Mouse (Mus musculus) liver, embryonic 14.5 days (tissue): ENCODE measurements around the gene Cope. TPM values are rescaled to one million over a fixed set of nuclear protein-coding genes. Genes with fewer than 3 reads are reported as not detected.
A peak's percentile ranks its signal among the peaks of the same experiment; 100 is the strongest.

Experiments used
- ATAC-seq: fragments of 200-750 bp; cut with Nextera tagmentation; 2 replicates; pipeline ENCODE4 v1.8.0; 2017; ENCODE audit warnings: moderate number of reproducible peaks, mild to moderate bottlenecking, moderate library complexity; ENCODE audit not compliant: insufficient read depth
- DNase-seq, 3 experiments: peaks; one replicate each; pipeline ENCODE4 v3.0.0-alpha.2; 2012 to 2013; ENCODE audit warnings: low read depth in 3 of 3, low spot score in 3 of 3
- H3K27ac ChIP-seq: fragments of 300-500 bp; sonication (generic); 2 replicates; pipeline ENCODE4 v1.5.1; 2014; ENCODE audit warnings: moderate library complexity, mild to moderate bottlenecking, control low read depth, inconsistent platforms
- H3K27me3 ChIP-seq: fragments of 300-500 bp; sonication (generic); 2 replicates; pipeline ENCODE4 v1.6.1; 2014; ENCODE audit warnings: mild to moderate bottlenecking, low read length, moderate library complexity; ENCODE audit not compliant: control insufficient read depth, insufficient read depth
- H3K36me3 ChIP-seq: fragments of 300-500 bp; sonication (generic); replicated peaks from 2 replicates; pipeline ENCODE4 v1.6.1; 2014; ENCODE audit warnings: low read depth; ENCODE audit not compliant: control insufficient read depth, insufficient read depth
- H3K4me1 ChIP-seq, 2 experiments: fragments of 200-500 bp in 1 of 2; fragments of 300-500 bp in 1 of 2; sonication (generic) in 1 of 2; replicated peaks; 2 replicates each; pipeline ENCODE4 v1.6.1; 2012 to 2014; ENCODE audit warnings: antibody characterized with exemption in 1 of 2, inconsistent platforms in 1 of 2, low read length in 1 of 2; ENCODE audit not compliant: control insufficient read depth in 2 of 2, insufficient read depth in 2 of 2
- H3K4me2 ChIP-seq: fragments of 300-500 bp; sonication (generic); 2 replicates; pipeline ENCODE4 v1.6.1; 2014; ENCODE audit warnings: low read depth, mild to moderate bottlenecking, control low read depth, moderate library complexity
- H3K4me3 ChIP-seq, 2 experiments: fragments of 200-500 bp in 1 of 2; fragments of 300-500 bp in 1 of 2; sonication (generic) in 1 of 2; 2 replicates each; pipeline ENCODE4 v1.5.1; 2012 to 2014; ENCODE audit warnings: low read depth in 2 of 2, low read length in 2 of 2, mild to moderate bottlenecking in 2 of 2, control low read depth in 1 of 2, inconsistent platforms in 1 of 2, moderate library complexity in 1 of 2; ENCODE audit not compliant: insufficient read depth in 1 of 2
- H3K9ac ChIP-seq: fragments of 300-500 bp; sonication (generic); replicated peaks from 2 replicates; pipeline ENCODE4 v1.6.1; 2014; ENCODE audit warnings: mild to moderate bottlenecking, control low read depth, moderate library complexity
- H3K9me3 ChIP-seq: fragments of 300-500 bp; sonication (generic); 2 replicates; pipeline ENCODE4 v1.6.1; 2016; ENCODE audit warnings: low read length, mixed read lengths; ENCODE audit not compliant: control insufficient read depth
- CTCF ChIP-seq: IDR thresholded peaks from 2 replicates; pipeline ENCODE4 v1.5.1; 2016; ENCODE audit warnings: antibody characterized with exemption, low read depth, control low read depth
- EP300 ChIP-seq: IDR thresholded peaks from 2 replicates; pipeline ENCODE4 v1.6.1; 2016; ENCODE audit warnings: antibody characterized with exemption, low read depth
- WGBS: fragments of 180-500 bp; shearing (Covaris S2); extraction: QIAGEN DNeasy Blood & Tissue Kit; methylation state at CpG from one replicate; pipeline ENCODE4 v1.1.7; 2014; ENCODE audit not compliant: insufficient replicate concordance; 5-methylcytosine and 5-hydroxymethylcytosine counted together
- polyA plus RNA-seq, 2 experiments: library from polyadenylated mRNA; depleted of rRNA in 1 of 2; stranded (reverse) in 1 of 2; unstranded in 1 of 2; fragments of >200 nt; fragmentation: Nextera tagmentation in 1 of 2; extraction: Ambion mirVana in 1 of 2; gene quantifications; 2 replicates each; pipeline versions ENCODE4 v1.2.1 to v1.2.3; 2012 to 2014

Cope gene
- polyA plus RNA-seq, 2 experiments: 138 to 171 TPM

GRCm38 (mm10) chr8:70300881-70301280 lies 1.4 kb upstream of the Cope start:
- WGBS: 40% methylated on average over 3 of the region's 3 CpGs

DNA sequence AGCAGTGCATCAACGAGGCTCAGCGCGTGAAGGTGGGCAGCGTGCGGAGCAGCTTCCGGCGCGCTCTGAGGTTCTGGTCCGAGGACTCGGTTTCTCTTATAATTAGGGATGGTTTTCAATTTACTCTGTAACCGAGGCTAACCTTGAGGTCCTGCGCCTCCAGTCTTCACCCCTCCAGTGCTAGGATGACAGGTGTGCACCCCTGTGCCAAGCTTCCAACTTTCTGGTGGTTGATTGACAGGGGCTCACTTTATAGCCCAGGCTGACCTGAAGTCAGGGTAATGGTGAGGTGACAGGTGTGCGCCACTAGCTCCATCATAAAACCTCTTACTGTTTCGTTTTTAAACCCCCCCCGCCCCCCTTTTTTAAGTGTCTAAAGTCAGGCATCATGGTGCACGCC lies 583 bp downstream of the Cope start:
- 3% methylated on average over 16 of the region's 16 CpGs for WGBS
- Histone ChIP-seq H3K9me3 (no peaks in the 10 kb centered on the region), H3K4me2 (peak overlapping the region; percentile 86), H3K4me3 (peak overlapping the region; percentile 73 to 87), H3K9ac (peak overlapping the region; percentile 79), H3K27ac (peak overlapping the region; percentile 41), H3K36me3 (peaks cover 25% of the 10 kb centered on the region), H3K27me3 (no peaks in the 10 kb centered on the region), H3K4me1 (peaks cover 10 to 13% of the 10 kb centered on the region in 2 experiments)
- DNase-seq (no peak), ATAC-seq (peak; percentile 9; the same call in 1 of the 2 replicates)
- no peak for TF ChIP-seq EP300
- no peak for TF ChIP-seq CTCF

More at GRCm38 (mm10) chr8:70300881-70301280, 1.4 kb upstream of the Cope start:
- ATAC-seq (no peak), DNase-seq (no peak)
- Histone ChIP-seq H3K9ac (peak overlapping the region; percentile 18; the same call in 1 of the 2 replicates), H3K27me3 (no peaks in the 10 kb centered on the region), H3K27ac (no peak overlapping the region), H3K4me3 (peak overlapping the region in 1 of 2 experiments; percentile 87; a peak in 2 of 4 replicates), H3K4me2 (peak overlapping the region; percentile 86), H3K4me1 (peaks cover 10 to 13% of the 10 kb centered on the region in 2 experiments), H3K9me3 (no peaks in the 10 kb centered on the region), H3K36me3 (peaks cover 26% of the 10 kb centered on the region)
- TF ChIP-seq EP300 (no peak), CTCF (no peak)

DNA sequence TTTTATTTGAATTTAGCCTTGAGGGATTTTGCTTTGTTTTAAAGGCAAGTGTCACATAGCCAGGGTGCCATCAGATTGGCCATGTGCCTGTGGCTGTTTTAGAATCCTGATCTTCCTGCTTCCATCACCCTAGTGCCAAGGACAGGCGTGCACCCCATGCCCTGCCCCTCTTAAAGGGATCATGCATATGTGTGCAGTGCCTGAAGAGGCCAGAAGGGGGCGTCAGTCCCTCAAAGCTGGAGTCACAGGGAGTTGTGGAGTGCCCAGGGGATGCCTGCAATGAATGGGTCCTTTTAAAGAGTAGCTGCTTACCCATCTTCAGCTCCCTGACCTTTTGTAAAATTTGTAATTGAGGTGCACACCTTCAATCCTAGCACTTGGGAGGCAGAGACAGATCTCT lies 7.0 kb downstream of the Cope start:
- WGBS: 42% methylated on average over 2 of the region's 2 CpGs
- H3K4me1 ChIP-seq: no peaks in the 10 kb centered on the region
- H3K4me2 ChIP-seq: no peak overlapping the region
- H3K27me3 ChIP-seq: no peaks in the 10 kb centered on the region
- ATAC-seq (no peak), DNase-seq (no peak)
- TF ChIP-seq CTCF (peak; percentile 83), EP300 (no peak)
- no peak overlapping the region for H3K27ac ChIP-seq
- H3K4me3 ChIP-seq: no peak overlapping the region
- peaks cover 29% of the 10 kb centered on the region for H3K36me3 ChIP-seq
- no peaks in the 10 kb centered on the region for H3K9me3 ChIP-seq
- H3K9ac ChIP-seq: no peak overlapping the region

DNA sequence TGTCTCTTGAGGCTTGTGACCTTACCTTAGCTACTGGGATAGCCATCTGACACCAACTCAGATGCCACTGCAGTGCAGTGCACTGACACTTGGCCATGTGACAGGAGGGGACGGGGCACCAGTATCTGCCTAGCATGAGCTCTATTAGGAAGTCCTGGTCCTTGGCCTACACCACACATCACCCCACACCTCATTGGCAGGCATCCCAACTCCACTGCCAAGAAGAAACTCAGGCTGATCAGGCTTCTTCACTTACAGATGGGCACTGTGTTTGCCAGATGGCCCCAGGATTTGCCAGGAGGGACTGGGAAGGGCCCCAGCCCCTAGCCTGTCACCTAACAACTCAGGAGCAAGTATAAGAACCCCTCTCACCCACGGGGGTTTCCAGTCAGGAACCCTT lies 11.1 kb downstream of the Cope start:
- 63% methylated on average over 2 of the region's 2 CpGs for WGBS
- ATAC-seq (no peak), DNase-seq (no peak)
- TF ChIP-seq CTCF (no peak), EP300 (no peak)
- H3K4me2 ChIP-seq: no peak overlapping the region
- 0 out of 4 replicates have a peak, but pooled peaks cover 0 to 2% of the 10 kb centered on the region in 2 experiments for H3K4me1 ChIP-seq
- peaks cover 8% of the 10 kb centered on the region for H3K36me3 ChIP-seq
- no peak overlapping the region for H3K27ac ChIP-seq
- H3K9ac ChIP-seq: no peak overlapping the region
- H3K4me3 ChIP-seq: no peak overlapping the region
- no peaks in the 10 kb centered on the region for H3K9me3 ChIP-seq
- peaks cover 15% of the 10 kb centered on the region for H3K27me3 ChIP-seq

DNA sequence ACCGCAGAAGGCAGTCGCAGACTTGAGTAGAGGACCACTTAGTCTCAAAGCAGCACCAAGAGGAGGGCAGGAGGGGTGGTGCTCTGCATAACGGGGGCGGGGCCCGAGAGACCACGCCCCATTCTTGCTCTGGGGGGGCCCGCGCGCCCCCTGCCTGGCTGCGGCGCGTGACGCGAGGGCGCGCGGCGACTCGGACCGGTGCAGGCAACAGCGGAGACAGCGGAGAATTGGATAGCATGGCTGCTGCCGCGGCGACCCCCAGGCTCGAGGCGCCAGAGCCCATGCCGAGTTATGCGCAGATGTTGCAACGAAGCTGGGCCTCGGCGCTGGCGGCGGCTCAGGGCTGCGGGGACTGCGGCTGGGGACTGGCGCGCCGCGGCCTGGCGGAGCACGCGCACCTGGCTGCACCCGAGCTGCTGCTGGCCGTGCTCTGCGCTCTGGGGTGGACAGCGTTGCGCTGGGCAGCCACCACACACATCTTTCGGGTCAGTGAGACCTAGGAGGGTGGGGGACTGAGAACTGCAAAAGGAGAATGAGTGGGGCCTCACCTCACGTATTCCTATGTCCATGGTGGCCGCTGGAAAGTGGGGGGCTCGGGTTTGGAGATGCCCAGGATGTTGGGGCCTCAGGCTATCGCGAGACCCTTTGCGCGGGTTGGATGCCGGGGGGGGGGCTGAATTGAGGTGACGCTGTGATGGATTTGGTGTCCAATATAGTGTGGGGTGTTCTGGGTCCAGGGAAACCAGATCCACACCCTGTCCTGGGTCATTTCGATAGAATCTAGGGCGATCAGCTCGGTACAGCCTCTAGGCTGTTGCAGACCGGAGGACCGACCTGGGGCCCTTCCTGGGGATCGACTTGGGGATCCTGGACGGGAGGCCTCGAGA lies 13.5 kb downstream of the Cope start, which contains the start of gene Cers1:
TSS of gene Cers1 (plus strand) at position 152 of the 887 bp plus-strand sequence.
- TF ChIP-seq EP300 (no peak), CTCF (no peak)
- H3K4me2 ChIP-seq: peak within 1 kb of the TSS; percentile 67
- H3K27me3 ChIP-seq: peaks cover 15% of the 10 kb centered on the region
- 0 out of 4 replicates have a peak, but pooled peaks cover 0 to 2% of the 10 kb centered on the region in 2 experiments for H3K4me1 ChIP-seq
- DNase-seq (no peak), ATAC-seq (peak; percentile 47; the same call in 1 of the 2 replicates)
- H3K9ac ChIP-seq: no peak within 1 kb of the TSS
- H3K4me3 ChIP-seq: peak within 1 kb of the TSS; percentile 37 to 51
- peaks cover 6% of the 10 kb centered on the region for H3K36me3 ChIP-seq
- no peaks in the 10 kb centered on the region for H3K9me3 ChIP-seq
- 4% methylated on average over 66 of the region's 66 CpGs for WGBS
- H3K27ac ChIP-seq: no peak within 1 kb of the TSS
